Mouse (Mus musculus): ENCODE data around the gene Sh3glb1.

DNA sequence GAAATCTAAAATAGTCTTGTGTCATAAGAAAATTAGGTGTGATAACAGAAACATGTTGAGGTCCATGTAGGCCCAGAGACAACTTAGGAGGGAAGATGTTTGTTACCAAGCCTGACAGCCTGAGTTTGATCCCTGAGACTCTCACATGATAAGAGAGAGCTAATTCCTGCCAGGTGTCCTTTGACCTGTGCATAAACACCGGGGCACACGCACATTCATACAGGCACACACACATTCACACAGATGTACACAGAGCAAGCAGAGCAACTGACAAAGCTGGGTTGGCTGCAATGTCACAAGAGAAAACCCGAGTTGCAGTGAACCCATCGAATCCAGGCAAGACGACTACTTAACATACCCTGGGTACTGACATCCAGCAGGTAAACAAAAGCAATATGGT lies 11.5 kb downstream of the Sh3glb1 start:
- TF ChIP-seq POLR2A (IDR thresholded peaks at IDR 0.05; ENCODE audit: low read depth, low read length) = no peak
- no peak for TF ChIP-seq CTCF (conservative IDR thresholded peaks at IDR 0.05 in 1 of 2, IDR thresholded peaks at IDR 0.05 in 1 of 2; ENCODE audit: low read depth in 2 of 2, low read length in 2 of 2)
- no peak for TF ChIP-seq SMC3 (IDR thresholded peaks at IDR 0.05; ENCODE audit: low read depth, low read length)
- no peak for TF ChIP-seq MYC (IDR thresholded peaks at IDR 0.05; ENCODE audit: low read depth, low read length)
- no peak for TF ChIP-seq MAX (IDR thresholded peaks at IDR 0.05; ENCODE audit: low read length)
- no peak for TF ChIP-seq ZNF384 (IDR thresholded peaks at IDR 0.05; ENCODE audit: low read depth, low read length)
- no peak for TF ChIP-seq RAD21 (IDR thresholded peaks at IDR 0.05; ENCODE audit: low read depth, low read length)
- no peak for TF ChIP-seq USF2 (conservative IDR thresholded peaks at IDR 0.05; ENCODE audit: low read depth, low read length)
- TF ChIP-seq USF1 (IDR thresholded peaks at IDR 0.05; ENCODE audit: low read depth, low read length) = no peak
- no peak for TF ChIP-seq ZKSCAN1 (IDR thresholded peaks at IDR 0.05; ENCODE audit: borderline replicate concordance, low read depth, low read length)
- no peak for TF ChIP-seq NRF1 (IDR thresholded peaks at IDR 0.05; ENCODE audit: low read depth, low read length)
- TF ChIP-seq ZC3H11A (IDR thresholded peaks at IDR 0.05; ENCODE audit: low read depth, low read length) = no peak
- TF ChIP-seq EP300 (IDR thresholded peaks at IDR 0.05; ENCODE audit: low read length) = no peak
- TF ChIP-seq ZMIZ1 (IDR thresholded peaks at IDR 0.05; ENCODE audit: low read depth, low read length) = no peak

Measured in CH12.LX (cell line).